In the genomic region with DNA sequence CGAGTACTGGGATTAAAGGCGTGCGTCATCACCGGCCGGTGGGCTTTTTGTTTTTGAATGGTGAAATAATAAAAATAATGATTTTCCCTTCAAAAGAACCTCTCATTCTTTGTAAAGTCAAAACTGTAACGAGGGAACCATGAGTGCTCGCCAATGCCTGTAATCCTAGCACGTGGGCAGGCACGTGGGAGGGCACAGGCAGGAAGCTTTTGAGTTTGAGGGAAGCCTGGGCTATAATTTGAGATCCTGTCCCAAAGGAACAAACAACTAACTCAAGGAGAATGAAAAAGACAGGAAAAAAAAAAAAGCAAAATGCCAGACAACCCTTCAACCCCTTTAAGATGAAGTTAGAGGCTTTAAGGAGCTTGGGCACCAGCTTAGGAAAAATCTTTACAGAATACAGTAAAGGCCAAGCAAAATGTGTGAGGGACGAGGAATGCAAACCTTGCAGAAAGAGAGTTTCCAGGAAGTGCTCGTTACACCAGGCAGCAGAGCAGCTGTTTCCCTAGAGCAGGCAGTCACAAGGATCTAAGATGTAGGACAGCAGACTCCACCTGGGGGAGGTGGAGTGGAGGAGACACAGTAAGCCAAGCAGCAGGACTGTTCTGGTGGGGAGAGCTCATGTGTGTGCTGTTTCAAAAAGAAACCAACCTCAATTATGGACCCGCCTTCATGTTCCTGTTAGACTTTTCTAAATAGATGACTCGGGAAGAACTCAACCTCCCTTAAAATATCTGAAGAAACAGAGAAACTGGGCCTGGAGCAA, we compare ENCODE assay signal across 10 mouse cellular contexts. TPM values are rescaled to one million over a fixed set of nuclear protein-coding genes. Genes with fewer than 3 reads are reported as not detected.
DNase-seq lines count a peak whose midpoint lies in the region; ATAC-seq and TF ChIP-seq lines count a peak whose summit lies in the region.
"Had no signal": no experiment of that assay in that cellular context is flagged by ENCODE, and none has a peak within 500 bp of the region (broad histone marks: within the 10 kb centered on the region; RNA-seq: fewer than 3 reads in every experiment).

No protein-coding gene starts in this region.

- no peak overlapping the region for H3K4me2 ChIP-seq in heart, embryonic 16.5 days (ENCODE audit: low read depth, low read length)
- H3K4me2 ChIP-seq in heart, embryonic 11.5 days, result no peak overlapping the region

- TF ChIP-seq CTCF in spleen, adult 2 months (IDR thresholded peaks at IDR 0.05; ENCODE audit: extremely low read depth, insufficient read depth, insufficient read length, insufficient replicate concordance), result no peak
- no peak for TF ChIP-seq CTCF in small intestine, adult 2 months (IDR thresholded peaks at IDR 0.05; ENCODE audit: extremely low read depth, insufficient read length, insufficient replicate concordance, low read depth, low read length)

- no peak for DNase-seq in spleen, adult 2 months (ENCODE audit: low read depth in 1 of 2, low spot score in 2 of 2)
- no peak for DNase-seq in spleen, postnatal 14 days (ENCODE audit: low spot score in 2 of 2)
- DNase-seq in fibroblast of lung, adult 2 months (ENCODE audit: low read depth), result peak; percentile 38
- no peak for DNase-seq in spleen, adult 18-20 months
- no peak for DNase-seq in natural killer cell, adult 2 months (ENCODE audit: low spot score in 2 of 2)
- DNase-seq: kidney, adult 8-10 months had no signal

- WGBS in heart, embryonic 16.5 days, result 73% methylated on average over 13 of the region's 13 CpGs
- WGBS in heart, embryonic 11.5 days (ENCODE audit: insufficient replicate concordance), result 73% methylated on average over 13 of the region's 13 CpGs
- 51% methylated on average over 13 of the region's 13 CpGs for WGBS in spleen, adult 2 months
- WGBS in small intestine, adult 2 months, result 65% methylated on average over 13 of the region's 13 CpGs

- no peaks in the 10 kb centered on the region for H3K27me3 ChIP-seq in heart, embryonic 16.5 days (ENCODE audit: control insufficient read depth, insufficient read depth, low read length)
- no peaks in the 10 kb centered on the region for H3K27me3 ChIP-seq in heart, embryonic 11.5 days (ENCODE audit: control insufficient read depth, insufficient read depth, low read length)
- no peaks in the 10 kb centered on the region for H3K27me3 ChIP-seq in spleen, adult 2 months (ENCODE audit: control insufficient read depth, insufficient read depth, low read length)
- H3K27me3 ChIP-seq in small intestine, adult 2 months (ENCODE audit: control insufficient read depth, insufficient read depth, low read length), result no peaks in the 10 kb centered on the region

- H3K36me3 ChIP-seq in heart, embryonic 16.5 days (ENCODE audit: control insufficient read depth, insufficient read depth), result no peaks in the 10 kb centered on the region
- H3K36me3 ChIP-seq in heart, embryonic 11.5 days (ENCODE audit: control insufficient read depth, insufficient read depth, low read length), result no peaks in the 10 kb centered on the region
- no peaks in the 10 kb centered on the region for H3K36me3 ChIP-seq in spleen, adult 2 months (ENCODE audit: control insufficient read depth, insufficient read depth, low read length)
- H3K36me3 ChIP-seq in small intestine, adult 2 months (ENCODE audit: control insufficient read depth, insufficient read depth, low read length), result no peaks in the 10 kb centered on the region

- H3K4me1 ChIP-seq in heart, embryonic 16.5 days (ENCODE audit: control insufficient read depth, insufficient read depth, low read length), result peaks cover 11% of the 10 kb centered on the region
- 0 out of 2 replicates have a peak, but pooled peaks cover 3% of the 10 kb centered on the region for H3K4me1 ChIP-seq in heart, embryonic 11.5 days (ENCODE audit: control insufficient read depth, insufficient read depth, low read length)
- peaks cover 2% of the 10 kb centered on the region; the same call in 1 of the 2 replicates for H3K4me1 ChIP-seq in spleen, adult 2 months (ENCODE audit: control insufficient read depth, insufficient read depth, insufficient read length)
- H3K4me1 ChIP-seq in small intestine, adult 2 months (ENCODE audit: control insufficient read depth, insufficient read depth, insufficient read length, low read length), result peaks cover 4% of the 10 kb centered on the region; the same call in 1 of the 2 replicates

- H3K4me3 ChIP-seq in heart, embryonic 16.5 days (ENCODE audit: low read length), result no peak overlapping the region
- no peak overlapping the region for H3K4me3 ChIP-seq in heart, embryonic 11.5 days (ENCODE audit: low read depth, low read length)
- peak overlapping the region; percentile 31 for H3K4me3 ChIP-seq in spleen, adult 2 months (ENCODE audit: extremely low read depth, insufficient read depth, insufficient read length)
- H3K4me3 ChIP-seq in small intestine, adult 2 months (ENCODE audit: low read depth, low read length), result peak overlapping the region; percentile 48

- no peaks in the 10 kb centered on the region for H3K9me3 ChIP-seq in heart, embryonic 16.5 days (replicated peaks; ENCODE audit: control insufficient read depth, low read length)
- H3K9me3 ChIP-seq in heart, embryonic 11.5 days (replicated peaks; ENCODE audit: control insufficient read depth, low read length), result no peaks in the 10 kb centered on the region

- no peak for TF ChIP-seq POLR2A in spleen, adult 2 months (IDR thresholded peaks at IDR 0.05; ENCODE audit: low read depth, low read length)
- no peak for TF ChIP-seq POLR2A in small intestine, adult 2 months (IDR thresholded peaks at IDR 0.05; ENCODE audit: low read depth, low read length)

- ATAC-seq in heart, embryonic 16.5 days (replicated peaks; ENCODE audit: extremely low read depth, insufficient read depth, low FRiP score), result no peak
- ATAC-seq in heart, embryonic 11.5 days (replicated peaks; ENCODE audit: insufficient number of reproducible peaks, low FRiP score, low TSS enrichment), result no peak; the same call in 1 of the 2 replicates
- ATAC-seq: forebrain, embryonic 16.5 days had no signal

- H3K9ac ChIP-seq in heart, embryonic 16.5 days (ENCODE audit: low read length), result no peak overlapping the region
- H3K9ac ChIP-seq in heart, embryonic 11.5 days (ENCODE audit: low read depth, low read length), result no peak overlapping the region

- peak overlapping the region; percentile 36; the same call in 1 of the 2 replicates for H3K27ac ChIP-seq in heart, embryonic 16.5 days (ENCODE audit: low read length)
- no peak overlapping the region for H3K27ac ChIP-seq in heart, embryonic 11.5 days (ENCODE audit: low read depth, low read length)
- peak overlapping the region; percentile 44 for H3K27ac ChIP-seq in spleen, adult 2 months (ENCODE audit: insufficient read depth, low read length)
- H3K27ac ChIP-seq in small intestine, adult 2 months (ENCODE audit: insufficient read depth, low read depth, low read length), result peak overlapping the region; percentile 6; the same call in 1 of the 2 replicates

RNA-seq across cellular contexts. Expression of a gene that starts 3.1 kb away (rescaled TPM):
- polyA plus RNA-seq in heart, embryonic 16.5 days (2015; fragmentation: Nextera tagmentation; extraction: Ambion mirVana), result 0.14 TPM in 1 of 2 replicates, not detected in the other
- polyA plus RNA-seq in heart, embryonic 11.5 days (2014; fragmentation: Nextera tagmentation; extraction: Ambion mirVana), result 0.14 TPM in 1 of 2 replicates, not detected in the other
- not detected in 2 replicates for polyA plus RNA-seq in spleen, adult 2 months (2012; rRNA removed)
- polyA plus RNA-seq in small intestine, adult 2 months (2012; rRNA removed), result 0.10 TPM in 1 of 2 replicates, not detected in the other
- polyA plus RNA-seq: forebrain, embryonic 16.5 days had no signal

RNA-seq across cellular contexts. Expression of a gene that starts 16.1 kb away (rescaled TPM):
- 233 and 403 TPM in 2 replicates for polyA plus RNA-seq in heart, embryonic 16.5 days (2015; fragmentation: Nextera tagmentation; extraction: Ambion mirVana)
- 224 and 240 TPM in 2 replicates for polyA plus RNA-seq in heart, embryonic 11.5 days (2014; fragmentation: Nextera tagmentation; extraction: Ambion mirVana)
- 1,293 and 1,365 TPM in 2 replicates for polyA plus RNA-seq in spleen, adult 2 months (2012; rRNA removed)
- 286 and 1,325 TPM in 2 replicates for polyA plus RNA-seq in small intestine, adult 2 months (2012; rRNA removed)

RNA-seq across cellular contexts. Expression of a gene that starts 22.4 kb away (rescaled TPM):
- polyA plus RNA-seq in heart, embryonic 16.5 days (2015; fragmentation: Nextera tagmentation; extraction: Ambion mirVana), result 0.18 TPM in 1 of 2 replicates, not detected in the other
- not detected in 2 replicates for polyA plus RNA-seq in heart, embryonic 11.5 days (2014; fragmentation: Nextera tagmentation; extraction: Ambion mirVana)
- 0.06 and 0.11 TPM in 2 replicates for polyA plus RNA-seq in spleen, adult 2 months (2012; rRNA removed)
- not detected in 2 replicates for polyA plus RNA-seq in small intestine, adult 2 months (2012; rRNA removed)
- polyA plus RNA-seq: forebrain, embryonic 16.5 days had no signal

RNA-seq across cellular contexts. Expression of a gene that starts 22.5 kb away (rescaled TPM):
- polyA plus RNA-seq in heart, embryonic 16.5 days (2015; fragmentation: Nextera tagmentation; extraction: Ambion mirVana), result not detected in 2 replicates
- not detected in 2 replicates for polyA plus RNA-seq in heart, embryonic 11.5 days (2014; fragmentation: Nextera tagmentation; extraction: Ambion mirVana)
- polyA plus RNA-seq in spleen, adult 2 months (2012; rRNA removed), result not detected in 2 replicates
- polyA plus RNA-seq in small intestine, adult 2 months (2012; rRNA removed), result not detected in 2 replicates
- polyA plus RNA-seq: forebrain, embryonic 16.5 days had no signal

RNA-seq across cellular contexts. Expression of a gene that starts 45.4 kb away (rescaled TPM):
- 4.5 and 5.1 TPM in 2 replicates for polyA plus RNA-seq in heart, embryonic 16.5 days (2015; fragmentation: Nextera tagmentation; extraction: Ambion mirVana)
- polyA plus RNA-seq in heart, embryonic 11.5 days (2014; fragmentation: Nextera tagmentation; extraction: Ambion mirVana), result 7.0 and 7.7 TPM in 2 replicates
- 7.1 and 8.5 TPM in 2 replicates for polyA plus RNA-seq in spleen, adult 2 months (2012; rRNA removed)
- polyA plus RNA-seq in small intestine, adult 2 months (2012; rRNA removed), result 2.8 and 7.3 TPM in 2 replicates

Comparison
In these comparisons a context has a peak if more than half of its experiments do, and no peak if none do; other contexts are left out.
1. H3K4me3 ChIP-seq: peak in spleen, adult 2 months (single experiment) and small intestine, adult 2 months (single experiment); none in heart, embryonic 16.5 days (single experiment) and heart, embryonic 11.5 days (single experiment).